Mouse (Mus musculus) left cerebral cortex, postnatal 4 days (tissue): Measurements from ENCODE around the gene Usp16. TPM values are rescaled to one million over a fixed set of nuclear protein-coding genes. Genes with fewer than 3 reads are reported as not detected.
A peak's percentile ranks its signal among the peaks of the same experiment; 100 is the strongest.
"Not testable (repeated sequence)": the region's sequence is repeated elsewhere in the genome, so short reads cannot be mapped to it uniquely, and the experiment has no call there.

ENCODE experiments used
- DNase-seq: peaks from one replicate; pipeline ENCODE4 v3.0.0-alpha.2; 2022
- intact Hi-C: fragments of 180-260 bp; cut with DNase I; formaldehyde crosslinking; loops from one replicate; pipeline ENCODE4 v1.15.1; 2025
- total RNA-seq, 2 experiments: library from RNA; stranded (reverse); gene quantifications; 2 replicates each; pipeline ENCODE4 v1.2.3; 2021

The Usp16 gene
- total RNA-seq, 2 experiments from 2014 or later = 58.8 to 68.5 TPM

GRCm38 (mm10) chr16:87484367-87484766 is 29.9 kb downstream of the Usp16 start:
- intact Hi-C loops = loop anchor here (5.0 kb wide), 1 partner anchor 62 kb away; no protein-coding TSS in a partner anchor
- DNase-seq = no peak

- no peak for DNase-seq
- intact Hi-C loops = no loop called here
Observed at GRCm38 (mm10) chr16:87486739-87487138, 32.2 kb downstream of the Usp16 start.

GRCm38 (mm10) chr16:87488605-87489004 is 34.1 kb downstream of the Usp16 start:
- intact Hi-C loops = no loop called here
- no peak for DNase-seq

GRCm38 (mm10) chr16:87492191-87492792 is 37.8 kb downstream of the Usp16 start:
- DNase-seq, intact Hi-C loops: not testable (repeated sequence)

- intact Hi-C loops = no loop called here
- peak; percentile 53 for DNase-seq
Observed at GRCm38 (mm10) chr16:87494955-87495655, 40.6 kb downstream of the Usp16 start.

GRCm38 (mm10) chr16:87495716-87496447 is 41.4 kb downstream of the Usp16 start, which contains the start of gene Cct8:
Gene Cct8, minus strand, starts transcription at chr16:87495873.
- intact Hi-C loops = no loop called here
- peak; percentile 98 for DNase-seq

GRCm38 (mm10) chr16:87496728-87497127 is 42.2 kb downstream of the Usp16 start:
- no peak for DNase-seq
- intact Hi-C loops = no loop called here

GRCm38 (mm10) chr16:87497171-87497570 is 42.7 kb downstream of the Usp16 start:
- no peak for DNase-seq

GRCm38 (mm10) chr16:87499556-87499955 is 45.1 kb downstream of the Usp16 start:
- intact Hi-C loops = no loop called here
- DNase-seq = no peak

More at GRCm38 (mm10) chr16:87497171-87497570, 42.7 kb downstream of the Usp16 start:
- intact Hi-C loops = no loop called here

- DNase-seq = no peak
- intact Hi-C loops = no loop called here
Observed at GRCm38 (mm10) chr16:87501304-87502078, 47.0 kb downstream of the Usp16 start.

- DNase-seq = no peak
- intact Hi-C loops = no loop called here
Observed at GRCm38 (mm10) chr16:87511706-87512105, 57.2 kb downstream of the Usp16 start.

- intact Hi-C loops = no loop called here
- DNase-seq = no peak
Observed at GRCm38 (mm10) chr16:87512331-87512730, 57.8 kb downstream of the Usp16 start.

- DNase-seq = no peak
- intact Hi-C loops = no loop called here
Observed at GRCm38 (mm10) chr16:87524228-87524627, 69.7 kb downstream of the Usp16 start.

- DNase-seq = no peak
- intact Hi-C loops = no loop called here
Observed at GRCm38 (mm10) chr16:87527553-87528249, 73.2 kb downstream of the Usp16 start.

- DNase-seq = no peak
- intact Hi-C loops = no loop called here
Observed at GRCm38 (mm10) chr16:87528755-87529154, 74.3 kb downstream of the Usp16 start.

Other genes with a start within 250 kb of the Usp16 start
- gene N6amt1, start 100.5 kb upstream of the Usp16 start, total RNA-seq = 10 to 100 TPM; 16.7 to 19.1 TPM
- gene Ltn1, start 22.1 kb upstream of the Usp16 start, total RNA-seq = 10 to 100 TPM; 42.1 to 44.1 TPM
- gene Rwdd2b, start 14.1 kb upstream of the Usp16 start, total RNA-seq = 10 to 100 TPM; 12.4 to 12.5 TPM
- gene Cct8, start 41.2 kb downstream of the Usp16 start, total RNA-seq = 100 to 1,000 TPM; 241 to 246 TPM
- gene Map3k7cl, start 98.6 kb downstream of the Usp16 start, total RNA-seq = under 1 TPM; 0.28 to 0.52 TPM
- gene Bach1, start 244.2 kb downstream of the Usp16 start, total RNA-seq = 10 to 100 TPM; 37.1 to 38.5 TPM